ENCODE assay signal across 17 mouse cellular contexts in the genomic region with DNA sequence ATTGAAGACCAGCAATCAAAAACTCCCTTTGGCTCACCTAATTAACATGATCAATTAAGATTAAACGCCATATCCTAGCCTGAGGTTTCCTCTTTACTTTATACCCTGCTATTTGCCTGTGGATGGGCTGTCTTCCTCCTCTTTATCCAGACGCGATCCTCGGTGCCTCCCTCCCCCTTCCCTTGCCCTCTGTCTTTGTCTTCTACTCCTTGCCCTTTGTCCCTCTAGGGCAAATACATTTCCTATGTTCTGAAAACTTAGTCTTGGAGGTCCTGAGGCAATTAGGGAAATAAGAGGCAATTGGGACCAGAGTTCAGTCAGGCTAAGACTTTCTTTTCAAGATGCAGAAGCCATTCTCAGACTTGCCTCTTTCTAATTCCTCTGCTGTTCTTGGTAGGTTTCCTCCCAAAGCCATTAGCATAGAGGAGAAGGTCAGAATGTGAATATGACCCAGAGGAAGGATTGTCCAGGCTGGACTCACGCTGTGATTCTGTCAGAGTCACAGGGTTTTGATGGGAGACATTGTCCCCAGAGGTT.
"Had no signal": no experiment of that assay in that cellular context is flagged by ENCODE, and none has a peak within 500 bp of the region (broad histone marks: within the 10 kb centered on the region; RNA-seq: fewer than 3 reads in every experiment).

No protein-coding gene starts in this region.

- H3K27me3 ChIP-seq: midbrain, embryonic 12.5 days; neural tube, embryonic 13.5 days; neural tube, embryonic 15.5 days; stomach, embryonic 15.5 days had no signal

- H3K4me1 ChIP-seq: midbrain, embryonic 12.5 days; stomach, embryonic 15.5 days had no signal

- H3K36me3 ChIP-seq: midbrain, embryonic 10.5 days; midbrain, embryonic 12.5 days; neural tube, embryonic 13.5 days; neural tube, embryonic 15.5 days; stomach, embryonic 15.5 days had no signal

- ATAC-seq: midbrain, embryonic 16.5 days had no signal

- H3K9me3 ChIP-seq: stomach, embryonic 15.5 days had no signal

- H3K27ac ChIP-seq: macrophage; midbrain, embryonic 10.5 days; midbrain, embryonic 12.5 days; neural tube, embryonic 13.5 days; neural tube, embryonic 15.5 days; stomach, embryonic 15.5 days; stomach, postnatal 0 days had no signal

- H3K9ac ChIP-seq: lung, embryonic 14.5 days; midbrain, embryonic 12.5 days; neural tube, embryonic 13.5 days; neural tube, embryonic 15.5 days; stomach, embryonic 15.5 days had no signal

- DNase-seq: lung, adult 18-20 months; lung, embryonic 14.5 days; lung, postnatal 10 days; midbrain, embryonic 14.5 days; right cerebral cortex, postnatal 14 days; thymus, adult 2 months; thymus, postnatal 25 days; thymus, postnatal 4 days had no signal

- H3K4me3 ChIP-seq: midbrain, embryonic 10.5 days; midbrain, embryonic 12.5 days; myocyte; neural tube, embryonic 13.5 days; neural tube, embryonic 15.5 days; stomach, embryonic 15.5 days had no signal
